Mouse (Mus musculus) mouse trophoblast stem cell (cell line): ENCODE measurements around the gene Dmrt1.

Experiments used
- in situ Hi-C, 2 experiments: fragments of 300-500 bp; cut with MseI, MboI; formaldehyde crosslinking; loops; 2 replicates in 1 of 2; 3 replicates in 1 of 2; pipeline ENCODE4 v1.15.1; 2025

Gene Dmrt1

GRCm38 (mm10) chr19:25505360-25506196, at the start of gene Dmrt1:
TSS of gene Dmrt1 (plus strand) at chr19:25505618.
- in situ Hi-C loops: no loop called here

GRCm38 (mm10) chr19:25460760-25461159, 44.7 kb upstream of the Dmrt1 start:
- in situ Hi-C loops: no loop called here

- in situ Hi-C loops: no loop called here
Observed at GRCm38 (mm10) chr19:25461553-25462320, 43.7 kb upstream of the Dmrt1 start.

- in situ Hi-C loops: loop anchor here (10.0 kb wide), 1 partner anchor 149 kb away; no protein-coding TSS in a partner anchor
Observed at GRCm38 (mm10) chr19:25475806-25476205, 29.6 kb upstream of the Dmrt1 start.

- in situ Hi-C loops: loop anchor here (10.0 kb wide), 1 partner anchor 146 kb away; no protein-coding TSS in a partner anchor
Observed at GRCm38 (mm10) chr19:25479152-25479669, 26.2 kb upstream of the Dmrt1 start.

- in situ Hi-C loops: no loop called here
Observed at GRCm38 (mm10) chr19:25480820-25481219, 24.6 kb upstream of the Dmrt1 start.

- in situ Hi-C loops: no loop called here
Observed at GRCm38 (mm10) chr19:25486561-25486960, 18.9 kb upstream of the Dmrt1 start.

GRCm38 (mm10) chr19:25487350-25487749, 18.1 kb upstream of the Dmrt1 start:
- in situ Hi-C loops: no loop called here

GRCm38 (mm10) chr19:25488546-25488945, 16.9 kb upstream of the Dmrt1 start:
- in situ Hi-C loops: no loop called here

- in situ Hi-C loops: no loop called here
Observed at GRCm38 (mm10) chr19:25489546-25489945, 15.9 kb upstream of the Dmrt1 start.

- in situ Hi-C loops: no loop called here
Observed at GRCm38 (mm10) chr19:25497434-25497833, 8.0 kb upstream of the Dmrt1 start.

- in situ Hi-C loops: no loop called here
Observed at GRCm38 (mm10) chr19:25504878-25505277, 540 bp upstream of the Dmrt1 start.

GRCm38 (mm10) chr19:25506616-25507015, 1.2 kb downstream of the Dmrt1 start:
- in situ Hi-C loops: no loop called here

- in situ Hi-C loops: no loop called here
Observed at GRCm38 (mm10) chr19:25514986-25515530, 9.6 kb downstream of the Dmrt1 start.

- in situ Hi-C loops: no loop called here
Observed at GRCm38 (mm10) chr19:25524156-25524555, 18.7 kb downstream of the Dmrt1 start.

GRCm38 (mm10) chr19:25525726-25526125, 20.3 kb downstream of the Dmrt1 start:
- in situ Hi-C loops: no loop called here

- in situ Hi-C loops: no loop called here
Observed at GRCm38 (mm10) chr19:25529673-25530072, 24.3 kb downstream of the Dmrt1 start.

GRCm38 (mm10) chr19:25545714-25546340, 40.4 kb downstream of the Dmrt1 start:
- in situ Hi-C loops: loop anchor here (5.0 kb wide), 2 partner anchors 76 to 81 kb away; no protein-coding TSS in a partner anchor

- in situ Hi-C loops: loop anchor here (5.0 kb wide), 2 partner anchors 75 to 80 kb away; no protein-coding TSS in a partner anchor
Observed at GRCm38 (mm10) chr19:25547086-25547643, 41.7 kb downstream of the Dmrt1 start.

- in situ Hi-C loops: no loop called here
Observed at GRCm38 (mm10) chr19:25550346-25550745, 44.9 kb downstream of the Dmrt1 start.

GRCm38 (mm10) chr19:25551053-25551452, 45.6 kb downstream of the Dmrt1 start:
- in situ Hi-C loops: no loop called here
